ENCODE assay signal across 9 mouse cellular contexts in the genomic region with DNA sequence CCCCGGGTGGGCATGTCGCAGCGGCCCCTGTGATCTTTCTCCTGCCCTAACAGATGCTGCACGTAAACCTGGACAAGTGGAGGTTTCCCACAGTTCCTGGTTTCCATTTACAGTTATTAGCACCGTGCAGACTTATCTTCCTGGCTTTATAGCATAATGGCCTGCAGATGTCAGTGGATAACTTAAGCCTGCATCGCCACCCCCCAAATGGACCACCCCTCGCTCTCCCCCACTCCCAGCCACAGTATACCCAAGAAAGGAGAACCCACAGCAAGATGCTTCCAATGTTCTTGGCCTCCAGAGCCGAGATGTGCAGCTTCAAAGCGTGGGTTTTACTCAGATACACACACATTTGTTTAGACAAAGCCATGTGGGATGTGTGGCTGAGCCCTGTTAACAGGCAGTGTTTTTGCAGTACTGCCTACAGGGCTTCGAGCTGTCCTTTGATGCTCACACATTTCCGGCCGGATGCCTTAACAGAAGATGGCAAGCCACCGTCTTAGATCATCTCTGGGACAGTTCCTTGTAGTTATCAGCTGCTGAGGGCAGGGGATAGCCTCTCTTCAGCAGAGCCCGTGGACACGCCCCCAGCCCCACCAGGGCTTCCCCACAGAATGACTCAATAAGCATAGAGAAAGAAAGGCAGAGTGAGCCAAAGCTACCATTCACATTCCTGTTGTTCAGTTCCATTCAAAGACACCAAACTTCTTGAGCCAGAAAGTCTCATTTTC.
A peak's percentile ranks its signal among the peaks of the same experiment; 100 is the strongest.
DNase-seq lines count a peak whose midpoint lies in the region; ATAC-seq lines count a peak whose summit lies in the region.
"Had no signal": no experiment of that assay in that cellular context is flagged by ENCODE, and none has a peak within 500 bp of the region (broad histone marks: within the 10 kb centered on the region; RNA-seq: fewer than 3 reads in every experiment).

No protein-coding gene starts in this region.

- H3K4me2 ChIP-seq in kidney, embryonic 15.5 days = no peak overlapping the region
- H3K4me2 ChIP-seq in hindbrain, embryonic 12.5 days (replicated peaks) = no peak overlapping the region
- no peak overlapping the region for H3K4me2 ChIP-seq in neural tube, embryonic 13.5 days
- H3K4me2 ChIP-seq: hindbrain, embryonic 15.5 days had no signal

- no peak overlapping the region for H3K9ac ChIP-seq in kidney, embryonic 15.5 days
- no peak overlapping the region for H3K9ac ChIP-seq in hindbrain, embryonic 12.5 days
- no peak overlapping the region for H3K9ac ChIP-seq in neural tube, embryonic 13.5 days
- H3K9ac ChIP-seq: hindbrain, embryonic 15.5 days had no signal

- no peaks in the 10 kb centered on the region for H3K9me3 ChIP-seq in kidney, embryonic 15.5 days (replicated peaks)
- no peaks in the 10 kb centered on the region for H3K9me3 ChIP-seq in hindbrain, embryonic 12.5 days (replicated peaks)
- no peaks in the 10 kb centered on the region for H3K9me3 ChIP-seq in neural tube, embryonic 13.5 days
- H3K9me3 ChIP-seq: hindbrain, embryonic 15.5 days had no signal

- ATAC-seq in kidney, embryonic 15.5 days (replicated peaks; ENCODE audit: low FRiP score) = no peak
- no peak for ATAC-seq in hindbrain, embryonic 12.5 days (ENCODE audit: low FRiP score)
- ATAC-seq in neural tube, embryonic 13.5 days (ENCODE audit: low read depth) = no peak

- no peak overlapping the region for H3K4me3 ChIP-seq in kidney, embryonic 15.5 days (replicated peaks)
- no peak overlapping the region for H3K4me3 ChIP-seq in hindbrain, embryonic 12.5 days
- H3K4me3 ChIP-seq in neural tube, embryonic 13.5 days = no peak overlapping the region
- H3K4me3 ChIP-seq: hindbrain, embryonic 15.5 days had no signal

- H3K27me3 ChIP-seq in kidney, embryonic 15.5 days = no peaks in the 10 kb centered on the region
- no peaks in the 10 kb centered on the region for H3K27me3 ChIP-seq in hindbrain, embryonic 12.5 days
- H3K27me3 ChIP-seq in neural tube, embryonic 13.5 days = no peaks in the 10 kb centered on the region
- H3K27me3 ChIP-seq: hindbrain, embryonic 15.5 days had no signal

- 58% methylated on average over 15 of the region's 15 CpGs for WGBS in kidney, embryonic 15.5 days
- WGBS in hindbrain, embryonic 12.5 days = 54% methylated on average over 15 of the region's 15 CpGs
- 57% methylated on average over 15 of the region's 15 CpGs for WGBS in neural tube, embryonic 13.5 days

- H3K27ac ChIP-seq in kidney, embryonic 15.5 days = peak overlapping the region; percentile 46; the same call in 1 of the 2 replicates
- peak overlapping the region; percentile 17; the same call in 1 of the 2 replicates for H3K27ac ChIP-seq in hindbrain, embryonic 12.5 days
- H3K27ac ChIP-seq in neural tube, embryonic 13.5 days (replicated peaks) = peak overlapping the region; percentile 33; the same call in 1 of the 2 replicates
- H3K27ac ChIP-seq: hindbrain, embryonic 15.5 days had no signal

- H3K4me1 ChIP-seq in kidney, embryonic 15.5 days = 0 out of 2 replicates have a peak, but pooled peaks cover 14% of the 10 kb centered on the region
- peaks cover 17% of the 10 kb centered on the region for H3K4me1 ChIP-seq in hindbrain, embryonic 12.5 days
- H3K4me1 ChIP-seq in neural tube, embryonic 13.5 days (replicated peaks) = peaks cover 21% of the 10 kb centered on the region

- DNase-seq in kidney, postnatal 36 days = no peak
- DNase-seq in ZHBTc4 (ENCODE audit: low read depth, low spot score) = peak; percentile 29
- DNase-seq in cerebellum, postnatal 14 days = no peak
- DNase-seq in adrenal gland, postnatal 14 days = no peak
- DNase-seq in layer of hippocampus, postnatal 14 days (ENCODE audit: low spot score in 2 of 2) = no peak

- H3K36me3 ChIP-seq in kidney, embryonic 15.5 days = peaks cover 43% of the 10 kb centered on the region
- no peaks in the 10 kb centered on the region for H3K36me3 ChIP-seq in hindbrain, embryonic 12.5 days
- H3K36me3 ChIP-seq in neural tube, embryonic 13.5 days = no peaks in the 10 kb centered on the region
- H3K36me3 ChIP-seq: hindbrain, embryonic 15.5 days had no signal
